8 mouse cellular contexts compared by ENCODE assay signal in genomic region chr2:25211121-25211670, GRCm38 (mm10). TPM values are rescaled to one million over a fixed set of nuclear protein-coding genes. Genes with fewer than 3 reads are reported as not detected.
A peak's percentile ranks its signal among the peaks of the same experiment; 100 is the strongest.
DNase-seq lines count a peak whose midpoint lies in the region; ATAC-seq lines count a peak whose summit lies in the region.

Nelfb (minus strand) TSS chr2:25211489.

- peak within 1 kb of the TSS; percentile 96 for H3K9ac ChIP-seq in heart, embryonic 13.5 days
- H3K9ac ChIP-seq in liver, embryonic 12.5 days = peak within 1 kb of the TSS; percentile 93

- H3K27ac ChIP-seq in heart, embryonic 13.5 days (replicated peaks) = peak within 1 kb of the TSS; percentile 89
- H3K27ac ChIP-seq in liver, embryonic 12.5 days = peak within 1 kb of the TSS; percentile 88

- no peaks in the 10 kb centered on the region for H3K9me3 ChIP-seq in heart, embryonic 13.5 days
- H3K9me3 ChIP-seq in liver, embryonic 12.5 days (replicated peaks) = no peaks in the 10 kb centered on the region

- DNase-seq in c-Kit-negative CD71-positive TER-119-positive erythroid progenitor cells, embryonic 14.5 days (ENCODE audit: low read depth, low spot score) = peak; percentile 64
- DNase-seq in fibroblast of lung, adult 2 months (ENCODE audit: low read depth) = peak; percentile 83
- DNase-seq in kidney, postnatal 10 days = peak; percentile 94
- peak; percentile 86 for DNase-seq in naive thymus-derived CD4-positive, alpha-beta T cell, adult 2 months (ENCODE audit: low read depth)
- DNase-seq in splenic B cell, adult 2 months (ENCODE audit: low read depth, low spot score) = peak; percentile 92

- peaks cover 35% of the 10 kb centered on the region for H3K36me3 ChIP-seq in heart, embryonic 13.5 days
- H3K36me3 ChIP-seq in liver, embryonic 12.5 days = peaks cover 36% of the 10 kb centered on the region
- H3K36me3 ChIP-seq in splenic B cell, adult 2 months (ENCODE audit: control insufficient read depth, insufficient read depth, low read length, poor library complexity, severe bottlenecking) = peaks cover 5% of the 10 kb centered on the region; the same call in 1 of the 2 replicates

- peaks cover 24% of the 10 kb centered on the region for H3K27me3 ChIP-seq in heart, embryonic 13.5 days (replicated peaks)
- peaks cover 22% of the 10 kb centered on the region for H3K27me3 ChIP-seq in liver, embryonic 12.5 days (replicated peaks)
- no peaks in the 10 kb centered on the region for H3K27me3 ChIP-seq in splenic B cell, adult 2 months (ENCODE audit: control insufficient read depth, insufficient read depth, low read length, poor library complexity, severe bottlenecking)

- peak; percentile 98 for ATAC-seq in CD4-positive, CD25-positive, alpha-beta regulatory T cell, adult 4 months
- ATAC-seq in heart, embryonic 13.5 days (ENCODE audit: extremely low read depth, insufficient number of reproducible peaks, low FRiP score, low TSS enrichment) = peak; percentile 74
- peak; percentile 92 for ATAC-seq in liver, embryonic 12.5 days

- H3K4me2 ChIP-seq in heart, embryonic 13.5 days = peak within 1 kb of the TSS; percentile 82
- peak within 1 kb of the TSS; percentile 87 for H3K4me2 ChIP-seq in liver, embryonic 12.5 days

- WGBS in heart, embryonic 13.5 days = under 1% methylated on average over 44 of the region's 44 CpGs
- 1% methylated on average over 44 of the region's 44 CpGs for WGBS in liver, embryonic 12.5 days (ENCODE audit: insufficient replicate concordance)

- peaks cover 23% of the 10 kb centered on the region for H3K4me1 ChIP-seq in heart, embryonic 13.5 days
- H3K4me1 ChIP-seq in liver, embryonic 12.5 days = peaks cover 31% of the 10 kb centered on the region

- H3K4me3 ChIP-seq in heart, embryonic 13.5 days = peak within 1 kb of the TSS; percentile 98
- H3K4me3 ChIP-seq in liver, embryonic 12.5 days = peak within 1 kb of the TSS; percentile 83

RNA-seq across cellular contexts. Expression of gene Nelfb, which starts in this region (rescaled TPM):
- 10 to 100 TPM; 48.2 to 55.8 TPM for polyA plus RNA-seq in CD4-positive, CD25-positive, alpha-beta regulatory T cell, adult 4 months (2017; shearing (Covaris generic))
- polyA plus RNA-seq in heart, embryonic 13.5 days (2015; fragmentation: Nextera tagmentation; extraction: Ambion mirVana) = 68.8 and 72.8 TPM in 2 replicates
- 56.7 and 61.5 TPM in 2 replicates for polyA plus RNA-seq in liver, embryonic 12.5 days (2016; fragmentation: Nextera tagmentation; extraction: Ambion mirVana)

Comparison
In these comparisons a context has a peak if more than half of its experiments do, and no peak if none do; other contexts are left out.
1. Peak in every context shown above with its lines: DNase-seq, ATAC-seq, H3K4me3 ChIP-seq and H3K27ac ChIP-seq.